Mouse (Mus musculus): Measurements from ENCODE around the gene Cald1.

Cald1 gene

GRCm38 (mm10) chr6:34664749-34665148 lies 66.4 kb downstream of the Cald1 start:
- no peak for DNase-seq (ENCODE audit: low read depth, low spot score)

GRCm38 (mm10) chr6:34668739-34669254 lies 70.5 kb downstream of the Cald1 start:
- no peak for DNase-seq (ENCODE audit: low read depth, low spot score)

GRCm38 (mm10) chr6:34671355-34671754 lies 73.1 kb downstream of the Cald1 start:
- DNase-seq (ENCODE audit: low read depth, low spot score), result no peak

- no peak for DNase-seq (ENCODE audit: low read depth, low spot score)
Measured at GRCm38 (mm10) chr6:34674416-34674815, 76.1 kb downstream of the Cald1 start.

GRCm38 (mm10) chr6:34674897-34675296 lies 76.6 kb downstream of the Cald1 start:
- DNase-seq (ENCODE audit: low read depth, low spot score), result no peak

GRCm38 (mm10) chr6:34682126-34682525 lies 83.8 kb downstream of the Cald1 start:
- DNase-seq (ENCODE audit: low read depth, low spot score), result no peak

- DNase-seq (ENCODE audit: low read depth, low spot score), result no peak
Measured at GRCm38 (mm10) chr6:34684886-34685285, 86.6 kb downstream of the Cald1 start.

- DNase-seq (ENCODE audit: low read depth, low spot score), result no peak
Measured at GRCm38 (mm10) chr6:34688971-34689370, 90.7 kb downstream of the Cald1 start.

- no peak for DNase-seq (ENCODE audit: low read depth, low spot score)
Measured at GRCm38 (mm10) chr6:34691416-34691815, 93.1 kb downstream of the Cald1 start.

GRCm38 (mm10) chr6:34694096-34694495 lies 95.8 kb downstream of the Cald1 start:
- no peak for DNase-seq (ENCODE audit: low read depth, low spot score)

GRCm38 (mm10) chr6:34703421-34704120 lies 105.3 kb downstream of the Cald1 start:
- no peak for DNase-seq (ENCODE audit: low read depth, low spot score)

GRCm38 (mm10) chr6:34707521-34707920 lies 109.2 kb downstream of the Cald1 start:
- DNase-seq (ENCODE audit: low read depth, low spot score), result no peak

GRCm38 (mm10) chr6:34708650-34709265 lies 110.5 kb downstream of the Cald1 start:
- no peak for DNase-seq (ENCODE audit: low read depth, low spot score)

- DNase-seq (ENCODE audit: low read depth, low spot score), result no peak
Measured at GRCm38 (mm10) chr6:34709289-34709688, 111.0 kb downstream of the Cald1 start.

- no peak for DNase-seq (ENCODE audit: low read depth, low spot score)
Measured at GRCm38 (mm10) chr6:34709946-34710682, 111.8 kb downstream of the Cald1 start.

- DNase-seq (ENCODE audit: low read depth, low spot score), result no peak
Measured at GRCm38 (mm10) chr6:34710848-34711247, 112.5 kb downstream of the Cald1 start.

- DNase-seq (ENCODE audit: low read depth, low spot score), result no peak
Measured at GRCm38 (mm10) chr6:34711620-34712019, 113.3 kb downstream of the Cald1 start.

- DNase-seq (ENCODE audit: low read depth, low spot score), result no peak
Measured at GRCm38 (mm10) chr6:34713169-34713568, 114.9 kb downstream of the Cald1 start.

GRCm38 (mm10) chr6:34713777-34714176 lies 115.5 kb downstream of the Cald1 start:
- DNase-seq (ENCODE audit: low read depth, low spot score), result no peak

- DNase-seq (ENCODE audit: low read depth, low spot score), result no peak
Measured at GRCm38 (mm10) chr6:34714612-34715011, 116.3 kb downstream of the Cald1 start.

- no peak for DNase-seq (ENCODE audit: low read depth, low spot score)
Measured at GRCm38 (mm10) chr6:34716206-34716887, 118.0 kb downstream of the Cald1 start.

All from c-Kit-negative CD71-positive TER-119-positive erythroid progenitor cells, embryonic 14.5 days (primary cell).